Mouse (Mus musculus): Measurements from ENCODE around the gene Smtnl2.
"Not testable (repeated sequence)": the region's sequence is repeated elsewhere in the genome, so short reads cannot be mapped to it uniquely, and the experiment has no call there.

Gene Smtnl2

GRCm38 (mm10) chr11:72354971-72355728 is 56.4 kb downstream of the Smtnl2 start:
- DNase-seq = peak; percentile 34

- DNase-seq = no peak
Observed at GRCm38 (mm10) chr11:72353186-72353585, 58.3 kb downstream of the Smtnl2 start.

- DNase-seq = no peak
Observed at GRCm38 (mm10) chr11:72352272-72352671, 59.2 kb downstream of the Smtnl2 start.

GRCm38 (mm10) chr11:72349652-72350051 is 61.9 kb downstream of the Smtnl2 start:
- DNase-seq = no peak

- peak; percentile 57 for DNase-seq
Observed at GRCm38 (mm10) chr11:72349016-72349415, 62.5 kb downstream of the Smtnl2 start.

GRCm38 (mm10) chr11:72348563-72348962 is 63.0 kb downstream of the Smtnl2 start:
- DNase-seq = peak; percentile 48

- peak; percentile 49 for DNase-seq
Observed at GRCm38 (mm10) chr11:72344486-72344885, 67.0 kb downstream of the Smtnl2 start.

- DNase-seq = no peak
Observed at GRCm38 (mm10) chr11:72343904-72344303, 67.6 kb downstream of the Smtnl2 start.

GRCm38 (mm10) chr11:72343238-72343625 is 68.3 kb downstream of the Smtnl2 start:
- DNase-seq = not testable (repeated sequence)

- peak; percentile 65 for DNase-seq
Observed at GRCm38 (mm10) chr11:72342549-72343237, 68.8 kb downstream of the Smtnl2 start.

- no peak for DNase-seq
Observed at GRCm38 (mm10) chr11:72339716-72340115, 71.8 kb downstream of the Smtnl2 start.
